Mouse (Mus musculus) spleen, adult 18-20 months (tissue): Measurements from ENCODE around the gene Tex44.

Source experiments
- DNase-seq, 2 experiments: peaks; one replicate each; pipeline ENCODE4 v3.0.0; 2022; ENCODE audit warnings: mixed read lengths in 2 of 2

Gene Tex44

GRCm38 (mm10) chr1:86424336-86424735 lies 1.8 kb upstream of the Tex44 start:
- DNase-seq: no peak

GRCm38 (mm10) chr1:86424835-86425547 lies 1.1 kb upstream of the Tex44 start:
- no peak for DNase-seq

DNA sequence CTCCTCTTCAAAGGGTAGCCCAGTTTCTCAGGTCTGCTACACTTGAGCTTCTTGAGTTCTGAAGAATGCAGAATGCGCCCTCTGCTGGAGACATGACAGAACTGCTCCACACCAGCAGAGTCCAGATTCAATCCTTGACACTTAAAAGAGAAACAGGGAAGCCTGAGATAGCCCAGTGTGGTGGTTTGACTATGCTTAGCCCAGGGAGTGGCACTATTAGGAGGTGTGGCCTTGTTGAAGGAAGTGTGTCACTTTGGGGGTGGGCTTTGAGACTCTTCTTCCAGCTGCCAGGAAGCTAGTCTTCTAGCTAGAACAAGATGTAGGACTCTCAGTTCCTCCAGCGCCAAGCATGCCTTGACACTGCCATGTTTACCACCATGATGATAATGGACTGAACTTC lies 3.9 kb downstream of the Tex44 start:
- peak; percentile 53 to 73 for DNase-seq

- DNase-seq: no peak
These were observed 6.6 kb downstream of the Tex44 start for GRCm38 (mm10) chr1:86432778-86433177.

DNA sequence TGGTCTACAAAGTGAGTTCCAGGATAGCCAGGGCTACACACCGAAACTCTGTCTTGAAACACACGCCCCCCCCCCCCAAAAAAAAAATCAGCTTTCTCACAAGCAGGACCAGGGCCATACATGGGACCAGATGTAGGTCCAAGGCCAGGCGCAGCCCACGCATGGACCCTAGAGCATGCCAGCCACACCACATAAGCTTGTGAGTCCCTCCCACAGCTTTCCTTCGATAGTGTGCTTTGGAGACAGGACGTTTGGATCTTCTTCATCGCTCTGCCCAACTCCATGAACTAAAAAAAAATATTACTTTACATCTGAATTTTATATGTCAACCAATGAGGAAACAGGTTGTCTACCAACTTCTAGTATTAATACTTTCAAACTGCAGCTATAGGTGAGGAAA lies 7.2 kb downstream of the Tex44 start:
- no peak for DNase-seq

GRCm38 (mm10) chr1:86434001-86434400 lies 7.9 kb downstream of the Tex44 start:
- DNase-seq: no peak

GRCm38 (mm10) chr1:86434439-86435201 lies 8.5 kb downstream of the Tex44 start:
- DNase-seq: peak; percentile 99

DNA sequence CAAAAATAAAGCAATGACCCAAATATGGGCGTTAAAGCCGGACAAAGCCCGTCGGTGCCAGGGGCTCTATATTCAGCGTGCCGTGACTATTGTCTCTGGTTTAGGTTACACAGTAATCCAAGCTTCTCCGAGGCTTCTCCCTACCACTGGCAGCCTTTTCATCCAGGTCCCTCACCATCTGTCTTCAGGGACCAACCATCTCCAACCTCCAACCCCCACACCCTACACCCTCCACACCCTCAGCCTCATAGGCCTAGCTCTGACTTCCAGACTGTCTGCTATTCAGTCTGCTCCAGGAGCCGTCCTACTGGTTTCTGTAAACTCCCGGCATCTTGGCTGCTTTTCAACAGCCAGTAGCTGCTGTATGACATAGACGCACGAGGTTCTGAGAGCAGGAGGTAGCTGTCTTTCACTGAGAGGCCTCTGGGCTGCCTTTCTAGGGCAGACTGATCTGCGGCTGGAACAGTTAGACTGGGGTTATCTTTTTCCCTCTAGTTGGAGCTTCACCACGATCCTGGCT lies 9.2 kb downstream of the Tex44 start:
- DNase-seq: no peak

DNA sequence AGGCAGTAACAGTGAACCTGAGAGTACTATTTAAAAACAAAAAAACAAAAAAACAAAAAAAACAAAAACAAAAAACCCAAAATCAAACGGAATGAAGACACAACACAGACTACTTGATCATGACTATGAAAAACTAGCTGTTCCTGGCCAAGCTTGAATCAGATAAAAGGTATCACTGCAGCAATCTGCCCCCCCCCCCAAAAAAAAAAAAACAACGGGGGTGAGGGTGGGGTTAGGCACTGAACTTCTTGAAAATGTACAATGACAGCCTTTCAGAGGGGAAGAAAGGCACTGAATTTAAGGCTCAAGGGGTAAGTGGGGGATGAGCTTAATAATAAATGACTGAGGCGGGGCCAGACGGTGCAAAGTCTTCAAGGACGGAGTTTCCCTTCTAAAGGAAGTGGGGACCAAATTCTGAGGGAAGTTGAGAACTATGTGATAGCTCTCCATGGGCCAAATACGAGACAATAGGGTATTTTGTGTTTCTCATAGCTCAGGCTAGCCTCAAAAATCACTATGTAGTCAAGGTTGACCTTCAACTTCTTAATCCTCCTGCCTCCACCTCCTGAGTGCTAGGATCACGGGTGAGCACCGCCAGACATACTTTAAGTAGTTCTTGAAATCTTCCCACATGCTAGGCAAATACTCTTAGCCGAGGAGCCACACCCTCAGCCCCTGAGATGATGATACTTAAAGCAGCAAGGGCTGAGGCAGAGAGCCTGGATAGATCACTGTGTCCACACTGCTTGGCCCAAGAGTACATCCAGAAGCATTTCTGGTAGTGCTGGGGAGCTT lies 11.3 kb downstream of the Tex44 start:
- DNase-seq: no peak

GRCm38 (mm10) chr1:86438014-86438319 lies 11.8 kb downstream of the Tex44 start:
- no peak for DNase-seq

DNA sequence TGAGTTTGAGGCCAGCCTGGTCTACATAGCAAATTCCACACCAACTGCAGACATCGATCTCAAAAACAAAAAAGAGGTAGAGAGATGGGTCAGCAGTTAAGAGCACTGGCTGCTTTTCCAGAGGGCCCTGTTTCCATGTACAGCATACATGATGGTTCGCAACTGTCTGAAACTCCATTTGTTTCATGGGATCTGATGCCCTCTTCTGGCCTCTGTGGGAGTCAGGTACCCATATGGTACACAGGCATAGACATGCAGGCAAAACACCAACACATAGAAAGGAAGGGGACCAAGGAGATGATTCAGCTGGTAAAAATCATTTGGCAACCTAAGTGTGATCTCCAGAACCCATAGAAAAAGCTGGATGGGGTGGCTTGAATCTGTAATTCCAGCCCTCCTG lies 12.4 kb downstream of the Tex44 start:
- no peak for DNase-seq

GRCm38 (mm10) chr1:86439487-86440170 lies 13.5 kb downstream of the Tex44 start:
- DNase-seq: no peak

GRCm38 (mm10) chr1:86440171-86440886 lies 14.2 kb downstream of the Tex44 start:
- DNase-seq: peak; percentile 76 to 91

DNA sequence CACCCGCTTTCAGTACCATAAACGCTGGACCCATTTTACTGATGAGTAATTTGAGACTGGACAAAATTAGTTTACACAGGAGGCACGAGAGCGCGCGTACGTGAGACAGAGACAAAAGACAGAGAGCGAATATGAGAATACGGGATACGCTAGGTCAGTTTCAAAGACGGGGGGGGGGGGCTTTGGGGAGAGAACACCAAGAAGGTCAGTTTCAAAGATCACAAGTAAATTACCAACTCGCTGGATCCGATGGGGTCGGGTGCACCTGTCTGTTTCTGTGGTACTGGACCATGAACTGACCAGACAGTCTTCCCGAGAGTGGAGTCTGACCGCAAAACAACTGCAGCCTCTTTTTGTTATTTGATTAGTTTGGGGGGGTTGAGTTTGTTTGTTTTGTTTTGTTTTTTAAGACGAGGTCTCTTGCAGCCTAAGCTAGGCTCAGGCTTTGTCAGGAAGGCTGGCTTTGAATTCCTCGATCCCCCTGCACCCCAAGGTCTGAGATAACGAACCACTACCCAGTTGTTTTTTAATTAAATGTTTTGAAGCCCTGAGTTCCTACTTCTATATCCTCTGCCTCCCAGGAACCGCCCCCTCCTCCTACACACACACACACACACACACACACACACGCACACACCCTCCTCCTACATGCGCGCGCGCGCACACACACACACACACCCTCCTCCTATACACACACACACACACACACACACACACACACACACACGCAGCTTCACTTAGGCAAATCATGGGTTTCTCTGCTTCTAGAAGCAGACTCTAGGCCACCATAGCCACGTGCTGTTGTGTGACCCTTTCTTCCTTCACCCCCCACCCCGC lies 15.0 kb downstream of the Tex44 start:
- peak; percentile 70 to 72 for DNase-seq

DNA sequence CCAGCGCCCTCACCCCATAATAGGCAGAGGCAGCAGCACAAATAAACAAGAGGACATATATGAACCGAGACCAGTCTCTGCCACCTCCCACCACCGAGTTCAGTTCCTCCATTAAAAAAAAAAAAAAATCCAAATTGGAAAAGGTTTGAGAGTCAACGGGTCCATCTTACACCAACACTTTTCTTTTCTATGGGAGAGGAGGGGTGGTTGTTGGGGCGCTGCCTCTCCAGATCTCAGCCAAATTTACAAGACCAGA lies 15.5 kb downstream of the Tex44 start:
- DNase-seq: no peak

DNA sequence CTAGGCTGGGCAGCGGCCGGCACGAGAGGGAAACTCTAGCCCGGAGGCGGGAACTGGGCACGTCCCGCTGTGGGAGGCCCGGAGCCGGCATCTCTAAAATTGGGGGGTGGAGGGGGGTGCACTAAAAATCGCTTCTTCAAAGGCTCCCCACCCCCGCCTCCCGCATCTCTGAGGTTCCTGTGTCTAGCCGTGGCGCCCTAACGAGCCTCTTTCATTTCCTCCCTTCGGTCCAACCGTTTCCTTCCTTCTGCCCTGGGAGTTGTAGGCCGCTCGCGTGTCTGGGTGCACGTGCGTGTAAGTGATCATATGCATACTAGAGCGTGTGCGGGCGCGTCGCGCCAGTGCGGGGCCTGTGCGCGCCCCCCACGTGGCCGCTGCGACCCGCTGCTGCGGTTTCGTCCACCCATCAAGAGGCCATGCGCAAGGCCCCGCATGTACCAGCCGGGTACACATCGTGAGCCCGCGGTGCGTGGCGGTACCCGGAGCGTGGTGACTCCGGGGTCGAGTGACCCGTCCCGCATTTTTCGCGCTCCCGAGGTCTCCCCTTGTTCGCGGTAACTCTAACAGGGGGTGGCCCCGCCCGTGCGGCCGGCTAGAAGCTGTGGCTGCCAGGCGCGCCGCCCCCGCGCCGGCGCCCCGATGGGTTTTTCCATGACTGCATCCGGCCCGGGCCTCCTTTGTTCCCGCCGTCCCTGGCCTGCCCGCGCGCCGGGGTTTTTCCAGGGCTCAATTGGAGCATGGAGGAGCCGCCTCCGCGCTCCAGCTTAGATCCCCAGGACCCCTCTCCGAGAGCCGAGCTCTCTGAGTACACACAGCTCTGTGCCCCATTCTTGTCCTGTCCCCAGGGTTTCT lies 16.1 kb downstream of the Tex44 start:
- DNase-seq: peak; percentile 77 to 81

DNA sequence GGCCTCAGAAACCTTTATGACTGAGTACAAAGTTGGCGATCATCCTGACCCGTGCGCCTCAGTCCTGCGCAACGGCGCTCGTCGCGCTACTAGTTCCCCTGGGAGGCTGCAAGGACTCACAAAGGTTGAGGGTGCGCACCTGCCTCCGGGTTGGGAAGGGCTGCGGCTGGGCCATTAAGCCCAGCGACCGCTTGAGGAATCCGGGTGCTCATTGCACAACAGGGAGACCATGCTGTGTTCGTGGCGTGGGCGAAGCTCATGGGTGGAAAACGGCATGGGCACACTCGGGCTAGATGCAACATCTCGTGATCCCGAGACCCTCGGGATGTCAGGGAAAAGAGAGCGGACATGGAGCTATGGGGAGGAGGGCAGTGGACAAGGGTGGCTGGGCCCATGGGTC lies 16.7 kb downstream of the Tex44 start:
- DNase-seq: no peak

- DNase-seq: no peak
These were observed 17.4 kb downstream of the Tex44 start for GRCm38 (mm10) chr1:86443386-86444172.

DNA sequence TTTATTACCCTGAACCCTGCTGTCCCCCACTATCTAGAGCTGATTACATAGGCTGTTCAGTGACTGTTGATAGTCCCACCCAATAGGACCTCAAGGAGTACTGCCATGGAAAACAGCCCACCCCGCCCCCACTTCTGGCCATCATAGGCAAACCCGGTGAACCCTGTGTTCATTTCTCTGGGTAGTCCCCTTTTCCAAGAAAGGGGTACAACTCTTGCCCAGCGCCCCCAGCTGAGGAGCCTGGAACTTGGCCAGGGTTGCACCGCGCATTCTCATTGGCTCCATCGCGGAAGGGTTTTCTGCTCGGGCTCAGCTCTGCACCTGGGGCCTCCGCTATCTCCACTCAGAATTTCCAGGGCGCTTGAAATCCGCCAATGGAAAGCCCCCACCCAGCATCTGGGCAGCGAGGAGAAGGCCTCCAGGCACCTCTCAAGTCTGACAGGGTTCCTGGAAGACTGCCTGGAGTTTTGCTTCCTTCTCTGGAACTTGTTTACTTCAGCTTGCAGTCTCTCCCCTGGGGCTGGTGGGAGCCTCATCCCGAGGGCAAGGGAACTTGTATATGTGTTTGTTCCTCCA lies 21.6 kb downstream of the Tex44 start:
- DNase-seq: no peak
